Mouse (Mus musculus) erythroblast, embryonic 14.5 days (primary cell): ENCODE data around the gene Zfp36. TPM values are rescaled to one million over a fixed set of nuclear protein-coding genes. Genes with fewer than 3 reads are reported as not detected.

Source experiments
- H3K27me3 ChIP-seq: 2 replicates; pipeline ENCODE4 v1.6.1; 2012; ENCODE audit warnings: inconsistent platforms; ENCODE audit not compliant: control insufficient read depth
- H3K36me3 ChIP-seq: 2 replicates; pipeline ENCODE4 v1.6.1; 2012; ENCODE audit warnings: mild to moderate bottlenecking, inconsistent platforms; ENCODE audit not compliant: control insufficient read depth
- H3K4me1 ChIP-seq: 2 replicates; pipeline ENCODE4 v1.6.1; 2012; ENCODE audit warnings: inconsistent platforms; ENCODE audit not compliant: control insufficient read depth
- H3K4me3 ChIP-seq: replicated peaks from 2 replicates; pipeline ENCODE3; 2012; ENCODE audit warnings: moderate library complexity, mild to moderate bottlenecking, inconsistent platforms
- H3K9me3 ChIP-seq: 2 replicates; pipeline ENCODE4 v1.6.1; 2012; ENCODE audit warnings: low read length, inconsistent platforms, mixed read lengths; ENCODE audit not compliant: control insufficient read depth
- GATA1 ChIP-seq: IDR thresholded peaks from 2 replicates; pipeline ENCODE4 v1.6.1; 2012; ENCODE audit warnings: low read length, inconsistent platforms, mixed read lengths
- TAL1 ChIP-seq: IDR thresholded peaks from 3 replicates; pipeline ENCODE4 v1.6.1; 2012; ENCODE audit warnings: low read length, inconsistent platforms, mixed read lengths
- polyA plus RNA-seq: library from polyadenylated mRNA; stranded (reverse); fragments of >175 nt; gene quantifications from 2 replicates; pipeline ENCODE4 v1.2.3, GENCODE M21; 2012

Gene Zfp36
- polyA plus RNA-seq, 1 experiment = 2.3 TPM

GRCm38 (mm10) chr7:28361647-28362341 is 18.3 kb downstream of the Zfp36 start:
- Histone ChIP-seq H3K9me3 (no peaks in the 10 kb centered on the region), H3K27me3 (no peaks in the 10 kb centered on the region), H3K4me3 (no peak overlapping the region), H3K36me3 (peaks cover 3% of the 10 kb centered on the region; the same call in 1 of the 2 replicates), H3K4me1 (no peaks in the 10 kb centered on the region; the same call in 1 of the 2 replicates)
- TF ChIP-seq GATA1 (no peak), TAL1 (no peak)

GRCm38 (mm10) chr7:28360291-28360690 is 19.8 kb downstream of the Zfp36 start:
- Histone ChIP-seq H3K4me1 (no peaks in the 10 kb centered on the region; the same call in 1 of the 2 replicates), H3K27me3 (no peaks in the 10 kb centered on the region), H3K36me3 (peaks cover 4% of the 10 kb centered on the region), H3K4me3 (no peak overlapping the region), H3K9me3 (no peaks in the 10 kb centered on the region)
- no peak for TF ChIP-seq TAL1
- no peak for TF ChIP-seq GATA1

DNA sequence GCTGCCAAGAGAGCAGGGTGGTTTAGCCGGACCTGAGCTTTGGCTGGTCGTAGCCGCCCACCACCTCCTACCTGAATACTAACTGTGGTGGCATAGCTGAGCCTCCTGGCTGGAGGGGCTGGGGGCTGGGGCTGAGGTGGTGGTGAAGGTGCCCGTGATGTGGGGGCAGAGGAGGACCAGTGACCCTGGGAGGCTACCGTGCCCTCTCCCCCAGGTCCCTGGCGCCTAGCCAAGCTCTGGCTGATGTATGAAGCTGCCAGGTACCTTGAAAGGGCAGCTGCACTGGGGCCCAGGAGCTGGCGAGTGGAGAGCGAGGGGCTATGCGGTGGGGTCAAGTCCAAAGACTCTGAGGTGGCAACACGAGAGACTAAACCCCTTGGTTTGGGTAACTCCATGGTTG is 20.2 kb downstream of the Zfp36 start:
- no peaks in the 10 kb centered on the region; the same call in 1 of the 2 replicates for H3K4me1 ChIP-seq
- H3K27me3 ChIP-seq = no peaks in the 10 kb centered on the region
- no peaks in the 10 kb centered on the region for H3K9me3 ChIP-seq
- H3K36me3 ChIP-seq = peaks cover 8% of the 10 kb centered on the region
- no peak overlapping the region for H3K4me3 ChIP-seq
- no peak for TF ChIP-seq GATA1

DNA sequence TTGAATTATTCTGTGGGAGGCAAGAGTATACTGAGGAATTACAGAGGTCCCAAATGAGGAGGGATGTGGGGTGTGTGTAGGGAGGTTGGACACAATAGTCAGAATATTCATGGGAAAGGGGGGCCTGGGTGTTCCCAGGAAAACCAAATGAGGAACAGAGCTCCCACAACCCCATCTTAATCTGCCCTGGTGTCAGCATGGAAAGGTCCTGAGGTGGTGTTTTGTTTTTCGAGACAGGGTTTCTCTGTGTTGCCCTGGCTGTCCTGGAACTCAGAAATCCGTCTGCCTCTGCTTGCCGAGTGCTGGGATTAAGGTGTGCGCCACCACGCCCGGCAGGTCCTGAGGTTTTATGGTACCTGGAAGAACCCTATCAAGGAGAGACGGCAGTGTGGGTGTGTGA is 21.6 kb downstream of the Zfp36 start:
- Histone ChIP-seq H3K4me1 (peaks cover 6% of the 10 kb centered on the region), H3K4me3 (no peak overlapping the region)
- TF ChIP-seq GATA1 (no peak), TAL1 (no peak)

GRCm38 (mm10) chr7:28357984-28358383 is 22.1 kb downstream of the Zfp36 start:
- TF ChIP-seq GATA1 = no peak
- TF ChIP-seq TAL1 = no peak
- no peaks in the 10 kb centered on the region for H3K9me3 ChIP-seq
- H3K27me3 ChIP-seq = no peaks in the 10 kb centered on the region
- no peak overlapping the region for H3K4me3 ChIP-seq
- peaks cover 11% of the 10 kb centered on the region for H3K4me1 ChIP-seq
- H3K36me3 ChIP-seq = peaks cover 26% of the 10 kb centered on the region

More for the DNA sequence above, 21.6 kb downstream of the Zfp36 start:
- H3K9me3 ChIP-seq = no peaks in the 10 kb centered on the region
- H3K36me3 ChIP-seq = peaks cover 21% of the 10 kb centered on the region
- H3K27me3 ChIP-seq = no peaks in the 10 kb centered on the region

DNA sequence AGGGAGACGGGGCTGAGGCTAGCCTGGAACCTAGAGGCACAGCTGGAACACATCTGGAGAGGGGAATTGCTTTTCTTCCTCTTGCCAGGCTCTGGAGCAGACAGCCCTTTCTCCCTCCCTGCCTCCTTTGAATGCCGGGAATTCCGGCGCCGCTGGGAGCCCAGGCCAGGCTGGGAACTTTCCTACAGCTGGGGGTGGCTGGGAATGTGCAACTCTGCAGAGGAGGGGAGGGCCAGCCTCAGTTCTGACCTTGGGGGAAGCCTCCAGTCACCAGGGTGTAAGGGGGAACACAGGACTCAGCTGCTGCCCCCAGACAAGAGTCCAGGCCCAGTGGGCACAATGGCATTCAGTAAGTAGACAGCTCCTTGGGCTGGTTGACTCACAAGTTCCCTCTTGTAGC is 23.1 kb downstream of the Zfp36 start:
- no peaks in the 10 kb centered on the region for H3K9me3 ChIP-seq
- H3K4me3 ChIP-seq = no peak overlapping the region
- TF ChIP-seq GATA1 (no peak), TAL1 (no peak)
- H3K36me3 ChIP-seq = peaks cover 36% of the 10 kb centered on the region
- H3K27me3 ChIP-seq = no peaks in the 10 kb centered on the region
- peaks cover 16% of the 10 kb centered on the region for H3K4me1 ChIP-seq

DNA sequence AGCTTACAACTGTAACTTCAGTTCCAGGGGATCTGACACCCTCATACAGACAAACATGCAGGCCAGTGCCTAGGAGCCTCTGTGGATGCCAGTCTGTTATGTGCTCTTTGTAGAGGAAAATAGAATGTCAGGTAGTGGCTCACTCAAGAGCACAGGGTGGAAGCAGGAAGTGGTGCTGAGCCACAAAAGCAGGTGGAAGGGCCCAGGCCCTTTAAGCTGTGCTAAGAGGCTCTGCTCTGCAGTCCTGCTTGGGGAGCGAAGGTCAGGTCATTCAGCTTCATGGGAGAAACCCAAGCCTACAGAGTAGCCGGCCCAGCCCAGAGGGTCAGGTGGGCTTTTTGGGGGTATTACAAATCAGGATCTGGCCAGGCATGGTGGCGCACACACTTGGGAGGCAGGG is 24.8 kb downstream of the Zfp36 start:
- H3K27me3 ChIP-seq = no peaks in the 10 kb centered on the region
- H3K4me3 ChIP-seq = no peak overlapping the region
- no peaks in the 10 kb centered on the region for H3K9me3 ChIP-seq
- peaks cover 28% of the 10 kb centered on the region for H3K4me1 ChIP-seq
- TF ChIP-seq GATA1 (no peak), TAL1 (no peak)
- H3K36me3 ChIP-seq = peaks cover 39% of the 10 kb centered on the region

DNA sequence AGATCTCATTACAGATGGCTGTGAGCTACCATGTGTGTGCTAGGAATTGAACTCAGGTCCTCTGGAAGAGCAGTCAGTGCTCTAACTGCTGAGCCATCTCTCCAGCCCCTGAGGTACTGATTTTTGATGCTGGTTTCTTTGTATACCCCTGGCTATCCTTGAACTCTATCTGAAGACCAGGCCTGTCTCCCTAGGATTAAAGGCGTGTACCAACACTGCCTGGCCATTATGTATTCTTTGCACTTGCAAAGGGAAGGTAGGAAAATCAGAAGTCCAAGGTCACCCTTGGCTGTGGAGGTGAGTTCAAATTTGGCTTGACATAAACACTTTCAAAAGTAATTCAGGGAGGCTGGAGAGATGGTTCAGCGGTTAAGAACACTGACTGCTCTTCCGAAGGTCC is 25.5 kb downstream of the Zfp36 start:
- Histone ChIP-seq H3K9me3 (no peaks in the 10 kb centered on the region), H3K4me1 (peaks cover 35% of the 10 kb centered on the region), H3K36me3 (peaks cover 39% of the 10 kb centered on the region), H3K4me3 (no peak overlapping the region), H3K27me3 (no peaks in the 10 kb centered on the region)
- TF ChIP-seq TAL1 (no peak), GATA1 (no peak)

GRCm38 (mm10) chr7:28354113-28354581 is 25.9 kb downstream of the Zfp36 start:
- Histone ChIP-seq H3K9me3 (no peaks in the 10 kb centered on the region), H3K4me1 (peaks cover 39% of the 10 kb centered on the region), H3K27me3 (no peaks in the 10 kb centered on the region), H3K36me3 (peaks cover 39% of the 10 kb centered on the region), H3K4me3 (no peak overlapping the region)
- TF ChIP-seq TAL1 (no peak), GATA1 (no peak)

DNA sequence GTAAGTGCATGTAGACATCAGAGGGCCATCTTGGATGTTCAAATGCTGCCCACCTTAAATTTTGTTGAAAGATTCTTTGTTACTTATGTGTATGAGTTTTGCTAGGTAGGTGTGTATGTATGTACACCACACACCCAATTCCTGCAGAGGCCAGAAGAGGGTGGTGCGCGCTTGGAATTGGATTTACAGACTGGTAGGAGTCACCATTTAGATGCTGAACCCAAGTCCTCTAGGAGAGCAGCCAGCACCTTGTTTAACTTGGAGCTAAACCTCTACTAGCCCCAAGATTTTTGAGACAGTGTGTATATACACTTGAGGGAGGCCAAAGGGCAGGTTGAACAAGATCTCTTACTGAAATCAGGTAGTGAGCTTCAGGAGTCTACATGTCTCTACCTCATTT is 26.8 kb downstream of the Zfp36 start:
- H3K9me3 ChIP-seq = no peaks in the 10 kb centered on the region
- TF ChIP-seq GATA1 (no peak), TAL1 (no peak)
- H3K4me1 ChIP-seq = peaks cover 45% of the 10 kb centered on the region
- no peaks in the 10 kb centered on the region for H3K27me3 ChIP-seq
- H3K4me3 ChIP-seq = no peak overlapping the region
- peaks cover 39% of the 10 kb centered on the region for H3K36me3 ChIP-seq
